Mouse (Mus musculus) lung, postnatal 10 days (tissue): ENCODE data around the gene Trpm8.

ENCODE experiments used
- DNase-seq: peaks from one replicate; pipeline ENCODE4 v3.0.0; 2021

The Trpm8 gene

DNA sequence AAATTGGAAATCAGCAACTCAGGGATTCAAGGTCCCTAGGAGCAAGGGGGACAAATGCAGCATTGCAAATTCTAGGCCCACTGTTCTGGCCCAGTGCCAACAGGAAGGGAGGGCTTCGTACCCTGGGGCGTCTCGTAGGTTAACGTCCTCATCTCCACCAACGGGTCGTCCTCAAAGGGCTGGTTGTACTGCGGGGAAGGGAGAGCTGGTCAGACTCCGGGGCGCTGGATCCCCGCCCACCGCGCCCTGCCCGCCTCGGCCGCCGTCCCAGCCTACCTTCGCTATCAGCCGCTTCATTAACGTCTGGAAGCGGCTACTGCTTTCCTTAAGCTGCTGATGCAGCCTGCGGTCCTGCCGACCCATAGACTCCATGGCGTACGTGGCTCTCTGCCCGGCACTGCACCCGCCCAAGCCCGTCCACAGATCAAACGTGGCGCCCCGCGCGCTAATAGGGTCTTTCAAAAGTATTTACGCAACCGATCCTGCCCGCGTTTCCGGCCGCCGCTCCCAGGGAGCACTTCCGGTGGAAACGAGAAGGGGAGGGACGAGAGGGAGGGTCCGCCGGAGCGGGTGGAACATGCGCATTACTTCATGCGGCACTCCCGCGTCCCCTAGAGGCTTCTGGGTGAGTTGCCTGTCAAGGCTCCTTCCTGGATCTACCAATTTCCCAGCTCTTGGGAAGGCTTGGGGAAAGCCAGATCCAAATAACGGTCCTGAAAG, at the start of gene Trpm8, which contains the start of gene Hjurp:
Trpm8 (plus strand) TSS at position 564 of the 720 bp plus-strand sequence.
Hjurp (minus strand) TSS at position 536 of the 720 bp plus-strand sequence.
- DNase-seq = peak; percentile 100

DNA sequence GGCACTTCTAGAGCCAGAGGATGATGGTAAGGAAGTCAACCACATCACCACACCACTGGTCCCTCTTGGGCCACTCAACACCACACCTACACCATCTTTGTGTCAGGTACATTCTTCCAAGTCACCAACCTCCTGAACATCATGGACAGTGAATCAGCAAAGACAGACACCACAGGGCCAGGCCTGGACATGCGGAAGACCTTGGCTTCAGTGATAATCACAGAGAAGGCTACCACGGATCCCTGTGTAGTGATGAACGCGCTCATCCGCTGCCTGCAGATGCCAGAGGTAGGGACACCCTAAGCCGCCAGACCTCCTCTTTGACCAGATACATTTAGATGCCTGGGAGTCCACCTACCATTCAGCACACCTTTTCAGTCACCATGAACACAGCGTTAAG, 49.3 kb upstream of the Trpm8 start:
- DNase-seq = peak; percentile 3

DNA sequence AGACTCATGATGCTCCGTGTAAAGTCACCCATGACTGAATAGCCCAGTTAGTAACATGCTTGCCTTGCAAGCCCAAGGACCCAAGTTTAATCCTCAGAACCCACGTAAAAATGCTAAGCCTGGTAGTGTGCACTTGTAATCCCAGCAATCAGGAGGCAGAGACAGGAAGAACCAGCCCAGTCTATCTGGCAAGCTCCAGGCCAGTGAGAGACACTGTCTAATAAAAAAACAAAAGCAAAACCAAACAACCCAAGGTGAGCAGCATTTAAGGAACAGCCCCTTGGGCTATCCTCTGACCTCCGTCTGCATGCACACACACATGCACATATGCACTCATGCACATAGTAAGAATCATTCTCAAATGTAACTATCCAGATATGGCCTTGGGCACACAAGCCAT, 47.9 kb upstream of the Trpm8 start:
- DNase-seq = no peak

DNA sequence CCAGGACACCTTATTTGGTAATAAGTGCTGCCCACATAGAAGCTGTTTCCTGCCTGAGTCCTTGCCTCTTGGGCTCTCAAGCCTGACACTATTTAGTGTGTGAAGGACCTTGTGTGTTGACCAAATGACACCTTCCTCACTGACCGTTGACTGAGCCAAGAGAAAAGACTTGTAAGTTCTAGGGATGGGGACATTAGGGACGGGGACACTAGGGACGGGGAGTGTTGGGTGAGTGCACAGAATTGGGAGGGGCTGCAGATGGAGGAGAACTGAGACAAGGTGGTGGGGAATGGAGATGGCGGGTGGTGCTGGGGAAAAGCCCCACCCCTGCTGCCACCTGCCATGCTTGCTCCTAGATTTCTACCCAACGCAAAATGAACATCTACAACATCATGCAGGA, 47.5 kb upstream of the Trpm8 start:
- no peak for DNase-seq

DNA sequence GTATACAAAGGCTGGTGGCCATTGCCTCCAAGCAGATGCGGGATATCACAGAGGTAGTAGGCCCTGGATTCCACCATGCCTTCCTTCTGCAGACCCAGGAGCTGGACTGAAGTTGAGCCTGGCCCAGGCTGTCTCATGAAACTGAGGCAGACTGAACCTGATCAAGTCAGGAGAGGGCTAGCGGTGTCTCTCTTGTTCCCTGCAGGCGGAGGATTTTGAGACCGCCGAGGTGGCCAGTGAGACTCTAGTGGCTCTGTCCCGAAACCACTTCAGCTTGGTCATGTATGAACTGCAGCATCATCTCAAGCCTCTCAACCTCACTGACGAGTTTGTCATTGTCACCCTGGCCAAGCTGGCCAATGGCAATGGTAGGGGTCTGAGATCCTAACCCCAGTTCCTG, 47.0 kb upstream of the Trpm8 start:
- no peak for DNase-seq

DNA sequence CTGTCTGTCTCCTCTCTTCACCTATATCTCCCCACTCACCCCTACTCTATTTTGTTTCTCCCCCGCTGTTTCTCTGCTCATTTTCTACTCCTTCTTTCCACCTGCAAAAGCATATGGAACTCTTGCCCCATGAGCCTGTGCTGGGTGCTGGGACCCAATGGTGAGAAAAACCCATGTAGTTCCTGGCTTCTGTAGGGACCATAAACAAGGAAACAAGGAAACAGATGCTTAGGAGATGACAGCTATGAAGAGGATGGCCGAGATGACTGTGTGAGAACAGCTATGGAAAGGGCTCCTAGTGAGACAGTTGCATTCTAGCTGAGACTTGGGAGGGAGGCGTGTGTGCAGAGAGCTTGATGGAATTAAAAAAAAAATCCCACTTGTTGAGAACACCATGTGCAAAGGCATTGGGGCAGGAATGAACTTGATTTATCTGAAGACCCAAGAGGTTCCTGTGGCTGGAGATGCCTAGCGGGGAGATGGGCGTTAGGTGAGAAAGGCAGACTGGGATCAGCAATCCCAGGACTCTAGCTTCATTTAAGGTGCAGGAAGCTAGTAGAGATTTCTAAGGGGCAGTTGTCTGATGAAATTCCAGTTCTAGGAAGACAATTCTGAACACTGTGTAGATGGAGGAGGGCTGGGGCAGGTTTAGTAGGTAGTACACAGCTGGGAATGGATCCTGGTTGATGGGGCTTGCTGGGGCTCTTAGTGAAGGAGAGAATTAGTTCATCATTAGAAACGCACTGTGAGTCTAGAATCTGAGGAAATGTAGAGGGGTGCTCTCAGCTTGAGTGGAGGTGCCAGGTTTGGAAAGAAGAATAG, 46.3 kb upstream of the Trpm8 start:
- no peak for DNase-seq

DNA sequence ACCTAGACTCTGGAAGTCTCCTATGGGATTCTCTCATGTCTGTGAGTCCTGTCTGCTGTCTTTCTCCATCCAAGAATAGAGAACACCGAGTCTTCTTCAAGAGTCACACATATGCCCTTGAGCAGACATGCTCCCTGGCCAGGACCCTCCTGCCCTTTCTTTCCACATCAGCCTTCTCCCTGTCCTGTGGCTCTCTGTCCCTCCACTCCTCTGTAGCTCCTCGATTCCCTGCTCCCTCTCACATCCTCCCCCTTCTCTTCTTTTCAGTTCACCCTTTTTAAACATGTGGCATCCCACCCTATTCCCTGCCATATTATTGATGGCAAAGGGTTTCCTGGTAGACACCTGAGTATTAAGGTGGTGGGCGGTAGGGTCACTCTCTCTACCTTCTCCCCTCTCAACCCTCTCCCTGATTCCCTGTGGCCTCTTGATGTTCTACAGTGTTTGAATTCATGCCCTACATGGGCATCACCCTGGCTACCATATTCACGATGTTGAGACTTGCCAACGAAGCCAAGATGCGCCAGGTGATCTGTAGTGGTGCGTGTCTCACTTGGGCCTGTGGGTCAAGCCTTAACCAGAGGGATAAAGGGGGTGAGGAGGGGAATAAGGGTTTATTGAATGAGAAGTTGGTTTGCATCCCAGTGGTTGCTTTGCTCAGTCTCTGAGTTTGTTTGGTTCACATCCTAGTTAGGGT, 45.5 kb upstream of the Trpm8 start:
- no peak for DNase-seq

DNA sequence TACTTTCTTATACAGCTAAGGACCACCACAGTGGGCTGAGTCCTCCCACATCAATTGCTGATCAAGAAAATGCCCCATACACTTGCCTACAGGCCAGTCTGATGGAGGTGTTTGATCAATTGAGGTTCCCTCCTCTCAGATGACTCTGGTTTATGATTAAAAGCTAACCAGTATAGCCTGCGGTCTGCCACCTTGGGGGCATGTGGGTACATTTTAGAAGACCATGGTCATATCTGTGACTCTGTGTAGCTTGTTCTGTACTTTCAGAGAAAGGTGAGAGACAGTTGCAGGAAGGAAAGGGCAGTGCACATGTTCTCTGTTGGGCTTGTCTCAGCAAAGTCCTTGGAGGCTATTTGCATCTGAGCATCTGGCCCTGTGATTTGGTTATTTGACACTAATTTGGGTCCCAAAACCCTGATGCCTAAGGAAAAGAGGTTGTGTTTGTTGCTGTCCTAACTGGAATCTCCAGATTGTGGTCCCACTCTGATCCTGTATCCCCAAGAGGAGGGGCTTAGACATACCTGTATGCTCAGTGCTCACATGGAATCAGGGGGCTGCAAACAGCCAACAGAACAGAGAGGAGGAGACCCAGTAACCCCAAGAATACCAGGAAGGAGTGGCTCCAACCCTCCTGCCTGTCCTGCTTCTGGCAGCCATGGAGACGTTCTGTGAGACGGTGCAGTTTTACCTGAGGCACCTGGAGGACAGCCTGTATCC, 44.6 kb upstream of the Trpm8 start:
- DNase-seq = no peak

DNA sequence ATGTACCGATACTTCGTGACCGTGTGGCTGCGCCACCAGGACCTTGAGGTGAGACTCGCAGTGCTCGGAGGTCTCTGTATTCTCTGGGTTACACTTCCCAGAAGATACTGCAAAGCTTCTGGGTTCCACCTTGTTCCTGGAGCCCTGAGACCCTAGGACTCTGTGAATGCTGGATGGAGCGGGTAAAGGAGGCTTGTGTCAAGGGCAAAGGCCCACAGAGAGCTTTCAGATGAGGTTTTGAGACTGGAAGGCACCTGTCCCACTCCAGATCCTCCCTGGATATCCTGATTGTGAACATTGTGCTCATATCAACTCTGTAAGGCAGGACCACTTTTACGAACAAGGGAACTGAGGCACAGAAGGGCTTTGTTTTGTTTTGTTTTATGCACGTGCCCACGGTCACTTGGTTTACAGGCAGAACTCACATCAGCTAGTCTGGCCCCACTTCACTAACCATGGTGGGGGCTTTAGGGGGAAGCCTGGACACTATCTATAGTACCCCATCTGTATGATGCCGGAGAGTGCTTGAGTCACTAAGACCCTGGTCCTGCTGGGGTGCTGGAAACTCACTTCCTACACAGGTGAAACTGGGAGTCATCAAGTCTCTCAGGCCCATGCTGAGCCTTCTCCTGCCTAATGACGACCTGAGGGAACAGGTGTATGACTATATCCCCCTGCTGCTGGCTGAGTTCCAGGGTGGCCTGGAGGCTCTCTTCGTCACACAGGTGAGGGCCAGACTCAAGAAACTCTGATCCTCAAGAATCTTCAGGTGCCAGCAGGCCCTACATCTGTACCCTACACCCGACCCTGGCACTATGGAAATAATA, 43.8 kb upstream of the Trpm8 start:
- DNase-seq = no peak

DNA sequence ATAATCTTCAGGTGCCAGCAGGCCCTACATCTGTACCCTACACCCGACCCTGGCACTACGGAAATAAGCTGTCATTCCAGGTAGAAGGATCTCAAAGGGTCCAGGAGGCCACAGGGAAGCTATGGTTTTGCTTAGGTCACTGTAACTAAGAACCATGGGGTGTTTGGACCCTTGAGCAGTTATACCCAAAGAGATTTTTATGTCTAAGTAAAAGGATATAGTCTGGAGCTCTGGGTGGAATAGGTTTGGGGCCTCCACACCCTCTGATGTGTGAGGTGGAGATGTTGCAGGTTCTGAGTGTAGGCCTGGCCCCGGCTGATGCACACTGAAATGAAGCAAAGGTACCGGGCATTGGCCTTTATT, 43.2 kb upstream of the Trpm8 start:
- DNase-seq = no peak

DNA sequence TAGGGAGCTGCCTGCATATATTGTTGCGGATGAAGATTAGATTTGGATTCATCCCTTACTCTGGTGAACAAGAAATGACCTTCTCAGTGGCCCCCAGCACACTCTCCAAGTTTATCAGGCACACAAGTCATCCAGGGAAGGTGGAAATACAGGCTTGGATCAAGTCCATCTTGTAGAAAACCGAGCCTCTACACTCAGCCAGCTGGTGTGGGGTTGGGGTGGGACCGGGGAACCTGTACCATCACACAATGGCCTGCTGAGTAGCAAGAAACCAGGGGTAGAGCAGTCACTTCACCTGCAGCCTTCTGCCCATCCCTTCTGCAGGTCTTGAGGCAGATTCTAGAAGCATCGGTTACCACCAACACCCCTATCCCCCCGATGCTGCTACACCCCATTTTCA, 42.8 kb upstream of the Trpm8 start:
- no peak for DNase-seq

DNA sequence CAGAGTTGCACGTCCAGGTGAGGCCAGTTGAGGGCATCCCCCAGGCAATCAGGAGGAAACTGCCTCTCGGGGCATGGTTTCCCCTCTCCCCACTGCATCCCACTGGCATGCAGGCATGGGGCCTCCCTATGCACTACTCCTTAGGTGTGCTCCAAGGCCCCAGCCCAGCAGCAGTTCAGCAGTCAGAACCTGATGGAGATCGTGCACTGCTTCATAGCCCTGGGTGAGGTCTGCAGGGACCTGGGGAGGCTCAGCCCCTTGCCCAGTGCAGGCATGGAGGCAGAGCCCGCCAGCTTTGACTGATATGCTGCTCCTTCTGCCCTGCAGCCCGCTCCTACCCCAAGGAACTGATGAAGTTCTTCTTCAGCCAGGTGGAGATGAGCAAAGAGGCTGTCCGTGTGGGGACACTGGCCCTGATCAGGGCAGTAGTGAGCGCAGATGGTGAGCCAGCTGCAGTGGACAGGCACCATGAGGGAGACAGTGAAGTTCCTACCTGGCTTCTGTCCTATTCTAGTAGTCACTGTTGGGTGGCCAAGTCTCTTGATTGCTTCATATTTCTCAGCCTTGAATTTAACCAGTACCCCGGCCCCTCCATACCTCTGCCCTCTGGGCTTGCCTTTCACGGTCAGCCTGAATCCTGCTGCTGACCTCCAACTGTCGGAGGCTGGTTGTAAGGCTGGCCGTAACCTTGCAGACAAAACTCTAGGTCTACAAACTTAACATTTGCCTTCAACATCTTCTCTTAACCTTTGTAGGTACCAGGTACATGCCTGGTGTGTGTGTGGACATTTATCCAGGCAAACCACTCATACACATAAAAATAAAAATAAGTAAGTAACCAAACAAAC, 42.2 kb upstream of the Trpm8 start:
- no peak for DNase-seq

DNA sequence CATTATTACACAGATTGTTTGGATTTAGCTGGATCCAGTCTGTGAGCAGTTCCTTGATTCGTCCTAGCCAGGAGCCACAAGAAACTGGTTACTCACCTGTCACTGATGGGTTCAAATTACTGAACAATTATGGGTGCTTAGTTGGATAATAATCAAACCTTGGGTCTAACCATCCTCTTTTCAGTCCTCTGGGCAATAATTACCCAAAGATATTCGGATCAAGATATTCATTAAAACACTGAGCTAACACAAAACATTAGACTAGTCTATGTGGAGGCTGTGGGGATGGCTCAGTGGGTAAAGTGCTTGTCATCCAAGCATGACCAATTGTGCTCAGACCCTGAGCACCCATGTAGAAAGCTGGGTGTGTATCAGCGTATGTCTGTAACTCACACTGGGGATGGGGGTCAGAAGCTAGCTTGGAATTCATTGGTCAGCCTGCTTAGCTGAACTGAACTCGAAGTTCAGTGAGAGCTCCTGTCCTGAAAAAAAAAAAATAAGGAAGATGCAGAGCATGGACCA, 41.5 kb upstream of the Trpm8 start:
- DNase-seq = no peak

DNA sequence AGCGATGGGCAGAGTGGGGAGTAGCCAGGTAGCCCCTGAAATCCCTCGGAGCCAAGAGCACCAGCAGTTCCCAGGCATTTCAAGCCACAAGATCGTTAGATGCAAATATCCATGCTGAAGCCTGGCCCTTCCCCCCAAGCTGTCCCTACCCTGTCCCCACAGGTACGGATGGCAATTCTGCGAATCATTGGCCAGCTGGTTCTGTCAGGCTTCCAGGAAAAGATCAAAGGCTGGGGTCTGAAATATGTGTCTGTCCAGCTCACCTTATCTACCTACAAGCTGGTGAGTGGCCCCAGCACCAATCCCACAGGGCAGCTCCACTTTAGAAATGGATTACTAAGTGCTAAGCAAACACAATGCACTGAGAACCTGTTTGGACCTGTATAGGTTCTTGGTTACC, 40.1 kb upstream of the Trpm8 start:
- peak; percentile 52 for DNase-seq

DNA sequence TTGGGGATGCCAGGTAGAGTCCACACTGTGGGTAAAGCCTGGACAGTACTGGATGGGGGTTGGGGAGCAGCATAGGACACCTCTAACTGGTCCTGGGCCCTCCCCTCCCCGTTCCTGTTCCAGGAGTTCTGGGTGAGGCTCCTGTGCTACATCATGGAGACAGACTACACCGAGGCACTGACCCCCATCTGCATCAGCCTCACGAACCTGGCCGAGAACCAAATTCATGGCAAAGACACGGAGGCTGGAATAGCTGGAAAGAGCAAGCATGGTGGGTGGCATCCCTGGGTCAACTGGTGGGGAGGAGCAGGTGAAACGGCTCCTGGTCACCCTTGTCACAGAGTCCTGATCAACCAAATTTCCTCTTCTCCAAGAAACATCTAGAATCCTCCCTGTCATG, 38.7 kb upstream of the Trpm8 start:
- DNase-seq = no peak

DNA sequence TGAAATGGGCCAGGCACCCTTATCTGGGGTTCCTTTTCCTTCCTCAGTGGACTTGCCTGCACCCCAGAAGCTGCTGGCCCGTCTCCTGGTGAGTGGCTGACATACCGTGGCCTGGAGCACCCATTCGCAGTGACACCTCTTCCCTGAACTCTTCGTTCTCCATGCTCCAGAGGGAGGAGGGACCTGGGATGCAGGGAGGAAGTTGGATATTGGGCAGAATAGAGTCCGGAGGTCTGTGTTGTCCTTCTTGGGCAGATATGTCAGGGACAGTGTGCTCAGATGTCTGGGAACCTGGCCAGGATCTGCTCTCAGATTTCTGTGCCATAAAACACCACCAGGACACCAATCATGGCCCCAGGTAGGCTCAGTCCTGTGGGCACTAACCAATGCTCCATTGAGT, 37.4 kb upstream of the Trpm8 start:
- DNase-seq = no peak

DNA sequence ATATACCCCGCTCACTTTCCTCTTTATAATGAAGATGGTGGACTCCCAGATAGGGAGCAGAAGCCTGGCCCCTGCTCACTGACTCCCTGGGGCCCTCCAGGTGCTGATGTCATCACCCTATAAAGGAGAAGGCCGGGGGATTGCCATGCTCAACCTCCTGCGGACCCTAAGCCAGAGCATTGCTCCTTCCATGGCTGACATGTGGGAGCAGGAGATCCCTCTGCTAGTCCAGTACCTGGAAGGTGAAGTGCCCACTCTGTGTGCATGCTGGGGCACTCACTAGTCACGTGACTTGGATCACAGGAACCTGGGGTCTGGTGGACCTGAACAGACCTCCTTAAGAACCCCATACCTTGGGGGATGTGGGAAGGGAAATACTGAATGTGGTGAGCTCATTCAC, 36.9 kb upstream of the Trpm8 start:
- DNase-seq = no peak

DNA sequence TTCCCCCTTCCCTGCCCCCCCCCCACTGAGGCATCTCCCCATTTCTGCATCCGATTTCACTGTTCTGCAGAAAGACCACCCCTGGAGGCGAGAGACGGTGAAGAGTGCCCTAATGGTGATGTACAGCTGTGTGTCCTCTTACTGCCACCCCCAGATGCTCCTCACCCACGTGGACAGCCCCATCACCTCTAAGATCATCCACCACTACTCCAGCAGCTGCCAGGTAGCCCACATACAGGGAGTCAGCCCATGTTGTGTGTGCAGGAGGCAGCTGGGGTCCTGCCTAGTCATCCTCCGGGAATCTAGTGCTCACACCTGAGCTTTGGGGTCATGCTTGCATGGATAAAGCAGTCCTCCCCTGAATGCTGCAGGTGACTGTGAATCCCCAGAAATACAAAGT, 33.6 kb upstream of the Trpm8 start:
- DNase-seq = no peak

DNA sequence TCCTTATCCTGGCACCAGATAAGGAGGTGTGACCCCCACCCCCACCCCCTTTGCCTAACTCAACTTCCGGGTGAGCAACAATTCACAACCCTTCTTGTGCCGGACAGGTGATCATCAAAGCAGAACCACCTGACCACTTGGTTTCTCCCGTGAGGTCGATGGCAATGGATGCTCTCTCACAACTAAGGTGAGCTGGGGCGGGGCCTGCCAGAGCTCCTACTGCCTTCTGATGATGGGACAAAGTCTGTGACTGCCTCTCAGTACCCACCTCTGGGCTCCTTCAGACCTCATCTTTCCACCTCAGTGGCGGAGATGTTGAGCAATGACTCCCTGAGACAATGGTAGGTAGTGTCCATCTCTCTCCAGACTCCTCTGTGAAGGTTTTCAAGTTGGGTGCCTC, 31.6 kb upstream of the Trpm8 start:
- no peak for DNase-seq

DNA sequence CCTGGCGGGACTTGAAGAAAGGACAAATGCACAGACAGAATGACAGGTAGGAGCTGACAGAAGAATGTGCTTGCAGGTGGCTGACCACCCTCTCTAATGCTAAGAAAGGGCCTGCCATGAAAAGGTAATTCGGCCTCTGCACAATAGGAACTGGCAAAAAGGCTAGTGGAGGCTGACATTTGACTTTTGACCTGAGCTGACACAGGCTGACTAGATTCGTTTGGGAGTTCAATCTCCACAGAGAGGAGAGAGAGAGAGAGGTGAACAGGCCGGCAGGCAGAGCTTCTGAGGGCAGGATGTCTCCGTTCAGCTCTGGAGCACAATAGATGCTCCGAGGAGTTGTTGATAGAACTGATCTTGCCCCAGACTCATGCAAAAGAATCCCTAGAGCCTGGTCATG, 31.1 kb upstream of the Trpm8 start:
- no peak for DNase-seq

DNA sequence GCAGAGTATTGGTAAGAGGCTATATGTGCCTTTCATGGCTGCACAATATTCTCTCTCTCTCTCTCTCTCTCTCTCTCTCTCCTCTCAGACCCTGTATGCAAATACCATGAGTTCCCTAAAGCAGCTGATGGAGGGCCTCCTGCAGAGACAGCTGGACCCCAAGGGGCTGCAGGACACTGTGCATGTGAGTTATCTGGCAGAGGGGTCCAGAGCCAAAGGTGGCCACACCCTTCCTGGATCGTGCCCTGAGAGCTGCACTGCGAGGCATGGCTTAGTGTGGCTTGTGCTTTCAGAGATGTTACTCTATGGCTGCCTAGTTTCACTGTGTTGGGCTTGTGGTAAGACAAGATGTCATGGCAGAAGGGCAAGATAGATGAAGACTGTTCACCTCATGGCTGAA, 29.8 kb upstream of the Trpm8 start:
- no peak for DNase-seq
